Mouse (Mus musculus): Measurements from ENCODE around the gene 1110032A03Rik. TPM values are rescaled to one million over a fixed set of nuclear protein-coding genes. Genes with fewer than 3 reads are reported as not detected.

The 1110032A03Rik gene
- total RNA-seq, 4 experiments from 2014 or later = 23.3 to 33.3 (median 29.2) TPM

DNA sequence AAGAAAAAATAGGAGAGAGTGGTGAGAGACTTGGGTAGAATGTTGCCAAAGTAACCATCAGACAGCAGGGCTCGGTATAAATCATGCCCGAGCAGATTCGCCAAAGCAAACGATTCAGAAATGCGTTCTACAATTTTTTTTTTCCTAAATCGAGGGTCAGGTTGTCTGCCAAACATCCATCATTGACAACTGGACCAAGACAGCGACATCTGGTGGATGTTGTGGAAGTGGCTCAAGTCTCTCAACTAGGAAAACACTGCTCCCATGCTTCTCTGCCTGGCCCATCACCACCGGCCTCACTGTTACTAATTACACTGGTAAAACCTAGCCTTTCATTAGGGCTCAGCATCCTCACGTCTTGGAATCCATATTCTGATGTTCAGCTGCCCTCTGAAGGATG lies 40.3 kb downstream of the 1110032A03Rik start:
- DNase-seq (ENCODE audit: low spot score in 2 of 2) = peak in 1 of 2 experiments; percentile 63

DNA sequence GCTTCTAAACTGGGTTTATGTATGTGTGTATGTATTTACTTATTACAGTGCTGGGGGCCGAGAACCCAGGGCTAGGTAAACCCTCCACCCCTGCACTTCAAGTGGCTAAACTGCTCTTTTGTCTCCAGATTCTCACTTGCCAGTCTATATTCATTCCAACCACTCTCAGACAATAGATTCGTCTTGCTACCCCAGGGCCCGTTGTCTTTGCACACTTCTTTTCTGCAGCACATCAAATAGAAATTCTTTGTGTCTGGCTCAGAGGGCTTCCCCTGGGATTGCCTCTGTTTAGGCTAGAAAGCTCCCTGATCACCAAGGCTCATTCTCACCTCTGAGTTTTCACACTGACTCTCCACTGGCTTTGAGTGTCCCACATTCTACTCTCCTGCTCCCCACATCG lies 42.8 kb downstream of the 1110032A03Rik start:
- DNase-seq (ENCODE audit: low spot score in 2 of 2) = no peak

DNA sequence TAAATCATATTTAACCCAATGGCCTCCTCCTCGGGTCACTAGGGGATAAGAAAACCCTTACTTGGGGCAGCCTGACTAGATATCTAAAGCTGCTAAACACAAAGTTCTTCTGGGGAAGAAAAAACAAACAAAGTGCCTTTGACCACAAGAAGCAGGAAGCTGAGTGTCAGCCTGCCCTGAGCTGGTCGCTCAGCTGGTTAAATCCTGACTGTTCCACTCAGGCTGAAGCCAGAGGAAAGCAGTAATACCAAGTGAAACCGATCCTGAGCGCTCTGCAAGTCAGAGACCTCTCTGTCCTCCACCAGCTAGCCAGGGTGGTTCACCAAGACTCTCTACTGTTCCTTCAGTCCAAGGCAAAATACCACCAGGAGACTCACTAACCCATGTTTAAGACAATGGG lies 45.7 kb downstream of the 1110032A03Rik start:
- no peak for DNase-seq (ENCODE audit: low spot score in 2 of 2)

DNA sequence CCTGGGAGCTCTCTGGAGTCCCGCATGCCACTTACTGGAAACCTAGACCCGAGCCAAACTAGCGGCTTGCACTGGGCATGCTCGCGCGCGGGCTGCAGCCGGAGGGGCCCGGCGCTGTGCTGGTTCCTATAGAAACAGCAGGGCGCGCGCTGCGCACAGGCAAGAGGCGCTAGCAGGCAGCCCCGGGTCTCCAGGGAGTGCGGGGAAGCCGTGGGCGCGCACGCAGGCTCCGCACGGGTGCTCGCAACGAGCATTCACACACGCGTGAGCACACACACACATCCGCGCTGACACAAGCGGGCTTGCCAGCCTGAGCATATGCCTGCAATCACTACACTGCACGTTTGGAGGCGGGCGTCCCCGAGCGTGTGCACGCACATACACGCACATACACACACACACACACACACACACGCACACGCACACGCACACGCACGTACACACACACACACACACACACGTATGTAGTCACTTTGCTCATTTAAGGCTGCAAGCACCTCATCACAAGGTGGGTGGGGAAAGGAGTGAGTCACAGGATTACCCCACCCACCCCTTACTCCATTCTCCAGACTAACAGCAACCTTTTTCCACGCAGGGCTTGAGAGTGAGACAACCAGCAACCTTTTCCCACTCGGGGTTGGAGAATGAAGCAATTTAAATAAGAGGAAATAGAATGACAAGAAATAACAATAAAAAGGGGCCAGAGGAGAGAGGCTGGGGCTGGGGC lies 47.2 kb downstream of the 1110032A03Rik start:
- peak; percentile 83 to 86 for DNase-seq (ENCODE audit: low spot score in 2 of 2)

DNA sequence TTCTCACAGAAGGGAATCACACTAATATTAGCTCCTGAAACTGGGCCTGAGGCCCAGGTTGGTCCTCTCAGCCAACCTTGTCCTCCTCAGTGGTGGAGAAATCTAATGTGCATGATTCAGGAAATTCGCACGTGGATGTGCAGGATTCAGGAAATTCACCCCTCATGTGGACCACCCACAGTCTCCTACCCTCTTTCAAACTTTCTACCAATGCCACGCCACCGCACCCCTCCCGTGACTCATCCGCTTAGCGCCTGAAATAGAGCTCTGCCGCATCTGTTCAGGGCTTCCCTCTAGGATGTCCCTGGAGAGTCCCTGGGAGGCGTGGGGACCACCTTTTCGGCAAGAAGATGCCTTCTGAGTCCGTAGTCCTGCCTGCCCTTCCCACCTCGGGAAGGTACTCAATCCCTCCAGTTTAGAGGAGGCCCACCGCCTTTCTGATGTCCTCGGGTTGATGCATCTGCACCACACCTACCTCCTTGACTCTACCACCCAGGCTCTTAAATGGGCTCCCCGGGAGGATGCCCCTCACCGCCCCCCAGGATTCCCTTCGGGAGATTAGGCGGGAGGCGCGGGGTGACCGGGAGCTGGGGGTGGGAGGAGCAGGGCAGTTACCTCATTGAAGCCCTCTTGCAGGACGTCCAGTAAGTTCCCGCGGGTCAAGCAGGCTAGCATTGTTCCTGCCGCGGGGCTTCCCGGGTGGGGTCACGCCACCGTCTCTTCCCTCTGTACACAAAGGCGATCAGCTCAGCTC lies 48.0 kb downstream of the 1110032A03Rik start:
- peak in 1 of 2 experiments; percentile 46 for DNase-seq (ENCODE audit: low spot score in 2 of 2)

DNA sequence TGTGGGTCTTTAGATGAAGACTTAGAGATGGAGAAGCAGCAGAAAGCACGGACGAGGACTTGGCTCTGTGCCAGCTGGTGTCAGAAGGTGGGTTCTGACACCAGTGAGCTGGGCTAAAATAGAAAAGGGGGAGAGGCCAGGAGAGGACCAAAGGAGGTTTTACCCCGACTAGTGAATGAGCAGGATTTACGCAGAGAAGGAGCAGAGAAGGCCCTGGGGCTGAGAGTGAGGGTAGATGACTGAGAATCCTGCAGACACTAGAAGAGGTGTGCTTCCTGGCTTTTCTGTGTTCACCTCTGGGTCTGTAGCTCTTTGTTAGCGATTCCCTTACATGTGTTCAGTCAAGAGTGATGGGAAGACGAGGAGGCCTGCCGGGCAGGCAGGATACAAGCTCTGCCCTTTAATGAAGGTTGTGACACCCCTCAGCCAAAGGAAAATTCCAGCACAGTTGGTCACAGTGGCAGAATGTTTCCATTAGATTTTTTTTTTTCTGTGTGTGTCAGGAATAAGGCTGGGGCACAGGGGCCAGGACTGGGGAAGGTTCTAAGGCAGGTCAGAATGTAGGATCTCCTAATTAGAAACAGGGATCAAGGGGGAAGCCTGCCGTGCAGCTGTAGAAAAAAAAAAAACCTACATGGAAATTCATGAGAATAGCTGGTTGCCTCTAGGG lies 49.3 kb downstream of the 1110032A03Rik start:
- DNase-seq (ENCODE audit: low spot score in 2 of 2) = no peak

DNA sequence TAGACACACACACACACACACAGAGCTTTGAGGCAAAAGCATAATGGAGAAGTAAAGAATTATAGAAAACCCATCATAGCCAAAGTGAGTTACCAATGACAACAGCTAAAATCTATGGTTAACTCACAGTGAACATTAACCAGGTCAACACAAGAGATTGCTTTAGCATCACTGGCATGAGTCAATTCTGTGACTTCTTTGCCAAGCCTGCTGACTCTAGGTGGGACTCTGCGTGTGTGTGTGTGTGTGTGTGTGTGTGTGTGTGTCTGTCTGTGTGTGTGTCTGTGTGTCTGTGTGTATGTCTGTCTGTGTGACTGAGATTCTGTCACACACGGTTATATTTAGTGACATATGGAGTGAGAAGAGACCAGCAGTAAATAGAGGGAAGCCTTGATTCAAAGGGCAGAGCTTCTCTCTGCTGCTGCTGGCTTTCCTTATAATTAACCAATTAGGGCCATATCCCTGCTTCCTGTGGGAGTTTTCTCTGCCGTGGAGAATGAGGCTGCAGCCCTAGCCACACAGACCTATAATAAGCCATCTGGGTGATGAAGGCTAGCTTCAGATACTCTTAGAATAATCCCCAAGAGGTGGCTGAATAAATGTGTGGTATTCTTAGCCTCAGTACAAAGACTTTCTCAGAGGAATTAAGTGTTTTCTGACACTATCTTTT lies 50.5 kb downstream of the 1110032A03Rik start:
- DNase-seq (ENCODE audit: low spot score in 2 of 2) = no peak

DNA sequence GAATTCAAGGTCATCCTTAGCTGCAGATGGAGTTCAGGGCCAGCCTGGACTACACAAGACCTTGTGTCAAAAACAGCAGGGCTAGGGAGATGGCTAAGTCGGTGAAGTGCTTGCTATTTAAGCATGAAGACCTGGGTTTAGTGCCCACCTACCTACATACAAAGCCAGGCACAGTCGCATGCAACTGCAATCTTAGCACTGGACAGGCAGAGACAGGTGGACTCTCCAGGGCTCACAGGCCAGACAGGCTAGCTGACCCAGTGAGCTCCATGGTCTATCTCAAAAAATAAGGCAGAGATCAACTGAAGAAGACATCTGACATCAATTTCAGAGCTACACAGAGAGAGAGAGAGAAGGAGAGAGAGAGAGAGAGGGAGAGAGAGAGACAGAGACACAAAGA lies 51.2 kb downstream of the 1110032A03Rik start:
- no peak for DNase-seq (ENCODE audit: low spot score in 2 of 2)

DNA sequence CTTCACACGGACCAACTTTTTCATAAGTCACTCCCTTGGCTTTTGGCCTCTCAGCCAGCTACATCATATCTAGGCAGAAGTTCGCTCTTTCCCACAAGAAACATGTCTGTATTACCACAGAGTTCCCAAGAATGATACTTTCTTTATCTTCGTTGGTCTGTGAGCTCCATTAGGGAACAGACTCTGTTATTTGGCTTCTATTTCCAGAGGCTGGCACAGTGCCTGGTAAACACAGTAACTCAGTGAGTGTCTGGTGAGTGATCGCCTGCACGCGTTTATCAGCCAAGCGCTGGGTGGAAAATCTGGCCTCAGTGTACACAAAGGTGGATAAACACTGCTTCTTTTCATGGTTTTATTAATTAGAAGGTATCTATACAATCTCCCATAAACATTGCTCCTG lies 51.9 kb downstream of the 1110032A03Rik start:
- peak; percentile 71 to 81 for DNase-seq (ENCODE audit: low spot score in 2 of 2)

DNA sequence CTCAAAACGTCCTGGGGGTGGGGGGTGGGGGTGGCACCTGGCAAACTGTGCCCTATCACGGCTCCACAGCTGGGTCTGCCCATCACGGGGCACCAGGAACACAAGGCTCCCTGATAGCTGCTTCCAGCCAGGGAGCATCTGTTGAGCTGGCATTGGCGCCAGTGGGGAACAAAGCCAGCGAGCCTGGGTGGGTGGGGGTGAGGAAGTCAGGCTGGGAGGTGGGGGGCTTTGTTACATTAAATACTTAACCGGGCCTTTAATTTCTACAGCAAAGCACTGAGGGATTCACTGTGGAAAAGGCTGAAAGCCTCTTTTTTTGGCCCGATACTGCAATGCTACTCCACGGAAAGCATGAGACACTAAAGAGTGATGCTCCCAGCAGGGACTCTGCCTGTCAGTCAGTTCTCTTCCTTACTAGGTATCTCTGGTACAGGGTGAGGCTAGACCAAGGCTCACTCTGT lies 52.8 kb downstream of the 1110032A03Rik start:
- no peak for DNase-seq (ENCODE audit: low spot score in 2 of 2)

DNA sequence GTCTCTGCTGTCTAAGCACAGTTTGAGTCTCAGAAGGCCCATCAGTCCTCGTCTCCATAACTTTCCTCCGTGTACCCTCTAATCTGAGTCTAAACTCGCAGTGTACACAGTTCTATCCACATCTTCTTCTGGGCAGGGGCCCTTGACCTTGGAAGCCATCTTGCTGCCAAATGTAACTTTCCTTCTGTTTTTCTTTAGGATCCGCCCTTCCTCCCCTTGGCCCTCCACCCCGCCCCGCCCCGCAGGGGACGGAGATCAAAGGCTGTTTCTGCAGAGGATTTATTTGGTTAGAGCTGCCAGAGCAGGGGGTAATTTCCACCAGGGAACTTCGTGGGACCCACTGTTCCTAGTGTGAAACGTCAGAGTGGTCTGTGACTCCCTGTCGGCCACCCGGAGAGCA lies 54.3 kb downstream of the 1110032A03Rik start:
- no peak for DNase-seq (ENCODE audit: low spot score in 2 of 2)

DNA sequence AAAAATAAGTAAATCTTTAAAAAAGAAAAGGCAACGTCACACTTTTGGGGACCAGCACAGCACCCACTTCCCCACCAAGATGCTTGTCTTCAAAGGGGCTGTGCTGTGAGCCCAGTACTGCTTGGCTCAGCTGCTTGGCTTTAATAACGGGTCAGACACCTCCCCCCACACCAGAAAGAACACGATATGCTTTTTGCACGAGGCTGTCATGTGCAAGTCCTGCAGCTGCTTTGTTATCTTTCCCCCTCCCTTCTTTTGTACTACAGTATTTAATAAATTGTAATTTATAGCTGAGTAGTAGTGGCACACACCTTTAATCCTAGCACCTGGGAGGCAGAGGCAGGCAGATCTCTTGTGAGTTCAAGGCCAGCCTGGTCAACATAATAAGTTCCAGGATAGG lies 56.4 kb downstream of the 1110032A03Rik start:
- no peak for DNase-seq (ENCODE audit: low spot score in 2 of 2)

DNA sequence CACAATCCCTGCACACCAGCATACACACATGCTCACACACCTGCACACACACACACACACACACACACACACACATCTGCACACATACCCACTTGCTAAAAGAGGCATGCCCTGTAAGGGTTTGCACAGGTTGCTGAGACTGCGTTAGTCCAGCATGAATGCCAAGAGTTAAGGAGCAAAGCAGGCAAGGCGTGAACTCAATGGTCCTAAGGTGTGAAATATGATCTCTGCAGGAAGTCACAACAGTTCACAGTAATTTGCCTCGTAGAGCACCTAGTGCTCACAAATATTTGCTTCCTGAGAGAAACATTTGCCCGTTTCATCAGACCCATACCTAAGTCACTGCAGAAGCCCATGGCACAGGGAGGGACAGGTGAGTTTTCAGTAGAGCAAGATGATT lies 61.1 kb downstream of the 1110032A03Rik start:
- no peak for DNase-seq (ENCODE audit: low spot score in 2 of 2)

Other genes starting within 250 kb of the 1110032A03Rik start
- 10 to 100 TPM; 34.3 to 38.0 (median 35.7) TPM for gene Pts, start 246.8 kb downstream of the 1110032A03Rik start, total RNA-seq (2022)
- gene Il18, start 220.7 kb downstream of the 1110032A03Rik start, total RNA-seq (2022) = 10 to 100 TPM; 25.3 to 29.3 (median 27.6) TPM
- 1 to 10 TPM; 3.2 to 5.4 (median 4.1) TPM for gene Bco2, start 220.3 kb downstream of the 1110032A03Rik start, total RNA-seq (2022)
- gene Tex12, start 214.2 kb downstream of the 1110032A03Rik start, total RNA-seq (2022) = not detected
- 100 to 1,000 TPM; 108 to 126 (median 114) TPM for gene Sdhd, start 171.7 kb downstream of the 1110032A03Rik start, total RNA-seq (2022)
- gene Timm8b, start 171.6 kb downstream of the 1110032A03Rik start, total RNA-seq (2022) = 100 to 1,000 TPM; 182 to 219 (median 194) TPM
- gene Pih1d2, start 158.2 kb downstream of the 1110032A03Rik start, total RNA-seq (2022) = 1 to 10 TPM; 2.7 to 6.2 (median 5.7) TPM
- gene Nkapd1, start 158.1 kb downstream of the 1110032A03Rik start, total RNA-seq (2022) = 10 to 100 TPM; 17.0 to 23.7 (median 19.5) TPM
- 100 to 1,000 TPM; 117 to 138 (median 125) TPM for gene Dlat, start 115.7 kb downstream of the 1110032A03Rik start, total RNA-seq (2022)
- gene Dixdc1, start 36.0 kb downstream of the 1110032A03Rik start, total RNA-seq (2022) = 100 to 1,000 TPM in 2 of 4 experiments, 10 to 100 TPM in 2; 67.3 to 107 (median 93.0) TPM
- 1 to 10 TPM in 3 of 4 experiments, under 1 TPM in 1; 0.96 to 2.3 (median 1.8) TPM for gene 2310030G06Rik, start 29.0 kb downstream of the 1110032A03Rik start, total RNA-seq (2022)
- 100 to 1,000 TPM; 136 to 196 (median 167) TPM for gene Cryab, start 24.2 kb downstream of the 1110032A03Rik start, total RNA-seq (2022)
- 1 to 10 TPM in 2 of 4 experiments, under 1 TPM in 1, not detected in 1; 0.91 to 2.1 (median 1.5) TPM for gene Hspb2, start 23.2 kb downstream of the 1110032A03Rik start, total RNA-seq (2022)
- 10 to 100 TPM in 1 of 4 experiments, 1 to 10 TPM in 3; 5.4 to 10.9 (median 6.7) TPM for gene Fdxacb1, start 7.3 kb downstream of the 1110032A03Rik start, total RNA-seq (2022)
- 10 to 100 TPM; 21.2 to 34.8 (median 31.2) TPM for gene Alg9, start 501 bp downstream of the 1110032A03Rik start, total RNA-seq (2022)
- gene Ppp2r1b, start 69.8 kb upstream of the 1110032A03Rik start, total RNA-seq (2022) = 10 to 100 TPM; 17.0 to 20.1 (median 19.4) TPM
- gene Sik2, start 233.6 kb upstream of the 1110032A03Rik start, total RNA-seq (2022) = 10 to 100 TPM; 34.7 to 40.4 (median 39.4) TPM